Mouse (Mus musculus) lung, embryonic 14.5 days (tissue): ENCODE measurements around the gene Aasdh. TPM values are rescaled to one million over a fixed set of nuclear protein-coding genes. Genes with fewer than 3 reads are reported as not detected.

Source experiments
- ATAC-seq: fragments of 200-750 bp; cut with Nextera tagmentation; 2 replicates; pipeline ENCODE4 v1.8.0; 2017; ENCODE audit warnings: mild to moderate bottlenecking, moderate TSS enrichment, moderate library complexity; ENCODE audit not compliant: insufficient read depth
- DNase-seq: peaks from one replicate; pipeline ENCODE4 v3.0.0-alpha.2; 2015
- H3K27ac ChIP-seq: fragments of 300-500 bp; sonication (generic); 2 replicates; pipeline ENCODE4 v1.5.1; 2014; ENCODE audit warnings: low read depth, mild to moderate bottlenecking, moderate library complexity
- H3K27me3 ChIP-seq: fragments of 300-500 bp; sonication (generic); 2 replicates; pipeline ENCODE4 v1.6.1; 2014; ENCODE audit warnings: low read length, control low read depth; ENCODE audit not compliant: insufficient read depth
- H3K36me3 ChIP-seq: fragments of 300-500 bp; sonication (generic); 2 replicates; pipeline ENCODE4 v1.6.1; 2014; ENCODE audit warnings: control low read depth; ENCODE audit not compliant: insufficient read depth
- H3K4me1 ChIP-seq: fragments of 300-500 bp; sonication (generic); 2 replicates; pipeline ENCODE4 v1.6.1; 2014; ENCODE audit warnings: antibody characterized with exemption, control low read depth; ENCODE audit not compliant: insufficient read depth
- H3K4me2 ChIP-seq: fragments of 300-500 bp; sonication (generic); 2 replicates; pipeline ENCODE4 v1.6.1; 2014; ENCODE audit warnings: mild to moderate bottlenecking
- H3K4me3 ChIP-seq: fragments of 300-500 bp; sonication (generic); 2 replicates; pipeline ENCODE4 v1.5.1; 2014; ENCODE audit warnings: low read depth, low read length
- H3K9ac ChIP-seq: fragments of 300-500 bp; sonication (generic); 2 replicates; pipeline ENCODE4 v1.6.1; 2014
- H3K9me3 ChIP-seq: fragments of 300-500 bp; sonication (generic); 2 replicates; pipeline ENCODE4 v1.6.1; 2016; ENCODE audit warnings: low read depth, low read length, control low read depth
- CTCF ChIP-seq: IDR thresholded peaks from 2 replicates; pipeline ENCODE4 v1.5.1; 2016; ENCODE audit warnings: antibody characterized with exemption, low read depth
- WGBS: fragments of 180-500 bp; shearing (Covaris S2); extraction: QIAGEN DNeasy Blood & Tissue Kit; methylation state at CpG from one replicate; pipeline ENCODE4 v1.1.7; 2014; 5-methylcytosine and 5-hydroxymethylcytosine counted together
- polyA plus RNA-seq: library from polyadenylated mRNA; unstranded; fragments of >200 nt; fragmentation: Nextera tagmentation; extraction: Ambion mirVana; gene quantifications from 2 replicates; pipeline ENCODE4 v1.2.1, GENCODE M21; 2014

Aasdh gene
- polyA plus RNA-seq, 1 experiment from 2014 or later = 20.4 TPM

DNA sequence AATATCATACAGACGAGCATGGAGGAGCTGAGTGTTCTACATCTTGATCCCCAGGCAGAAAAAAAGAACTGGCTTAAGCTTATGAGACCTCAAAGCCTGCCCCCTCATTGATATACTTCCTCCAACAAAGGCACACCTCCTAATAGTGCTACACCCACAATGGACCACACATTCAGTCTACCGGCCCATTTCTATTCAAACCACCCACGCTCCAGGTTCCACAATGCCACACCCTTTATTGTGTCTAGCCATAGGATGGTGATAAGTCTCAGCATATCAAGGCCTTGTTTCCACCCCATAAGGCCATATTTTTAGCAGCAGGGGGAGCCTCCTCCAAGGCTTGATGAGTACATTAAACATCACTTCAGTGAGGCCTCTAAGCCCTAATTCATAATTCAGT lies 5.5 kb upstream of the Aasdh start:
- 87% methylated on average over 3 of the region's 3 CpGs for WGBS
- H3K4me1 ChIP-seq = no peaks in the 10 kb centered on the region
- no peak for ATAC-seq
- H3K27ac ChIP-seq = no peak overlapping the region
- H3K4me3 ChIP-seq = no peak overlapping the region
- no peak for TF ChIP-seq CTCF
- H3K36me3 ChIP-seq = peaks cover 16% of the 10 kb centered on the region
- no peaks in the 10 kb centered on the region for H3K9me3 ChIP-seq
- no peak overlapping the region for H3K9ac ChIP-seq
- H3K4me2 ChIP-seq = no peak overlapping the region
- DNase-seq = no peak
- H3K27me3 ChIP-seq = no peaks in the 10 kb centered on the region

DNA sequence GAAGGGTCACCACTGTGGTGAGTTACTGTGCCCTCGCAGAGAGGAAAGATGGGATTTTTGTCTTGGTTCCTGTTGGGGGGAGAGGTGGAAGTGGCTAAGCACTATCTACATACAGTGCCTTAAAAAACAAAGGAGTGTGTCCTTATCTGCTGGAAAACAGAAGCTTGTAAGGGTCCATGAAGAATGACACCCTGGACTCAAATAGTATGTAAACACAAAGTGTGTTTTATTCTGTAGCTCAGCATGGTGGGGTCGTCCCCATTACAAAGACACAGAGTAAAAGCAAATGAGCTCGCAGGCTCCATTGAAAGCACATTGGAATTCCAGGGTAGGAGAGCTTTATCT lies 813 bp upstream of the Aasdh start:
- ATAC-seq (peak; percentile 3; the same call in 1 of the 2 replicates), DNase-seq (no peak)
- no peaks in the 10 kb centered on the region for H3K36me3 ChIP-seq
- H3K4me2 ChIP-seq = peak overlapping the region; percentile 85
- H3K27me3 ChIP-seq = no peaks in the 10 kb centered on the region
- H3K9me3 ChIP-seq = no peaks in the 10 kb centered on the region
- H3K27ac ChIP-seq = peak overlapping the region; percentile 91
- no peaks in the 10 kb centered on the region for H3K4me1 ChIP-seq
- no peak for TF ChIP-seq CTCF
- H3K4me3 ChIP-seq = peak overlapping the region; percentile 74
- peak overlapping the region; percentile 87 for H3K9ac ChIP-seq
- WGBS = 36% methylated on average over 3 of the region's 3 CpGs

GRCm38 (mm10) chr5:76904713-76905404 lies 455 bp downstream of the Aasdh start:
- Histone ChIP-seq H3K4me3 (peak overlapping the region; percentile 74), H3K9ac (peak overlapping the region; percentile 87), H3K9me3 (no peaks in the 10 kb centered on the region), H3K4me2 (peak overlapping the region; percentile 85), H3K4me1 (no peaks in the 10 kb centered on the region), H3K27me3 (no peaks in the 10 kb centered on the region), H3K27ac (peak overlapping the region; percentile 91), H3K36me3 (no peaks in the 10 kb centered on the region)
- TF ChIP-seq CTCF = no peak
- under 1% methylated on average over 19 of the region's 19 CpGs for WGBS
- ATAC-seq = peak; percentile 81; the same call in 1 of the 2 replicates
- peak; percentile 5 for DNase-seq

- H3K9me3 ChIP-seq = no peaks in the 10 kb centered on the region
- 0 out of 2 replicates have a peak, but pooled peaks cover 4% of the 10 kb centered on the region for H3K36me3 ChIP-seq
- no peak for ATAC-seq
- H3K4me1 ChIP-seq = no peaks in the 10 kb centered on the region
- no peak for DNase-seq
- H3K9ac ChIP-seq = no peak overlapping the region
- H3K4me3 ChIP-seq = no peak overlapping the region
- no peak overlapping the region for H3K27ac ChIP-seq
- H3K4me2 ChIP-seq = no peak overlapping the region
- H3K27me3 ChIP-seq = no peaks in the 10 kb centered on the region
- no peak for TF ChIP-seq CTCF
- WGBS = 62% methylated on average over 4 of the region's 4 CpGs
Measured at GRCm38 (mm10) chr5:76902131-76902530, 3.2 kb downstream of the Aasdh start.

DNA sequence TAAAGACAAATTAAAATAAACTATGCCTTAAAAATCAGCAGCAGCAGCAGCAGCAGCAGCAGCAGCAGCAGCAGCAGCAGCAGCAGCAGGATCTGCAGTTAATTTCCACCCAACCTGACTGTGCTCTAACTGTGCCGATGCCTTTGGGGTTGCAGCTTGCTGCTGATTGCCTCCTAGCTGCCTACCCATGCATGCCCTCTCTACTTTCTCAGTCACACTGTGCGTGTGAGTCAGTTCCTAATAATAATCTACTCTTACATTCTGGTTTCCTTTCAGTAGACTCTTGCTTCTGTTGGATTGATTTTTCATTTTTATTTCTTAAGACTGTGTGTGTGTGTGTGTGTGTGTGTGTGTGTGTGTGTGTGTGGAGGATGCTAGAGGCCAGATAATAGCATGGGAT lies 12.2 kb downstream of the Aasdh start:
- H3K9me3 ChIP-seq = no peaks in the 10 kb centered on the region
- H3K36me3 ChIP-seq = peaks cover 48% of the 10 kb centered on the region
- H3K4me2 ChIP-seq = no peak overlapping the region
- ATAC-seq (no peak), DNase-seq (no peak)
- no peak overlapping the region for H3K9ac ChIP-seq
- H3K27me3 ChIP-seq = no peaks in the 10 kb centered on the region
- H3K4me3 ChIP-seq = no peak overlapping the region
- no peaks in the 10 kb centered on the region for H3K4me1 ChIP-seq
- H3K27ac ChIP-seq = no peak overlapping the region
- 70% methylated on average over 2 of the region's 2 CpGs for WGBS
- no peak for TF ChIP-seq CTCF

GRCm38 (mm10) chr5:76892608-76893007 lies 12.7 kb downstream of the Aasdh start:
- no peak for TF ChIP-seq CTCF
- no peaks in the 10 kb centered on the region for H3K4me1 ChIP-seq
- H3K9me3 ChIP-seq = no peaks in the 10 kb centered on the region
- 36% methylated on average over 2 of the region's 2 CpGs for WGBS
- H3K4me3 ChIP-seq = no peak overlapping the region
- H3K36me3 ChIP-seq = peaks cover 44% of the 10 kb centered on the region
- DNase-seq = peak; percentile 13
- no peak overlapping the region for H3K4me2 ChIP-seq
- no peak for ATAC-seq
- no peak overlapping the region for H3K9ac ChIP-seq
- no peaks in the 10 kb centered on the region for H3K27me3 ChIP-seq
- H3K27ac ChIP-seq = no peak overlapping the region

DNA sequence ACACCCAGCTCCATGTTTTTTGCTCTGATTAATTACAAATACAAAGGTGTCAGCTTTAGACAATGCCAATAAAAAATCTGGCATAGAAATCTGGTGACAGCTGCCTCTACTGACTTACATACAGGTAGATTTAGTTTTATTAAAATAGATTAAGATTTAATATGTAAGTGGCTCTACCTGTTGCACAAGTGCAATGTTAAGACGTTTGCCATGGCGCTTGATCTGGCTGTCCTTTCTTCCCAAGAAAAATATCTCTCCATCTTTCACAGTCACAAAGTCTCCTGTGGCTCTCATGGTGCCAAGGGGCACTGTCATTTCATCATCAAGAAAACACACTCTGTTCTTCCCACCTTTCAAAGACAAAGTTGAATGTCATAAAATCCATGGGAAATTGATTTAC lies 18.3 kb downstream of the Aasdh start:
- ATAC-seq (no peak), DNase-seq (no peak)
- TF ChIP-seq CTCF = no peak
- H3K9ac ChIP-seq = no peak overlapping the region
- H3K27ac ChIP-seq = no peak overlapping the region
- 92% methylated on average over 2 of the region's 2 CpGs for WGBS
- no peak overlapping the region for H3K4me3 ChIP-seq
- H3K27me3 ChIP-seq = no peaks in the 10 kb centered on the region
- no peaks in the 10 kb centered on the region for H3K9me3 ChIP-seq
- no peaks in the 10 kb centered on the region for H3K4me1 ChIP-seq
- H3K4me2 ChIP-seq = no peak overlapping the region
- H3K36me3 ChIP-seq = peaks cover 68% of the 10 kb centered on the region
